Mouse (Mus musculus) retina, postnatal 1 day (tissue): ENCODE data around the gene Specc1.

Source experiments
- DNase-seq: peaks from one replicate; pipeline ENCODE4 v3.0.0-alpha.2; 2012

Specc1 gene

DNA sequence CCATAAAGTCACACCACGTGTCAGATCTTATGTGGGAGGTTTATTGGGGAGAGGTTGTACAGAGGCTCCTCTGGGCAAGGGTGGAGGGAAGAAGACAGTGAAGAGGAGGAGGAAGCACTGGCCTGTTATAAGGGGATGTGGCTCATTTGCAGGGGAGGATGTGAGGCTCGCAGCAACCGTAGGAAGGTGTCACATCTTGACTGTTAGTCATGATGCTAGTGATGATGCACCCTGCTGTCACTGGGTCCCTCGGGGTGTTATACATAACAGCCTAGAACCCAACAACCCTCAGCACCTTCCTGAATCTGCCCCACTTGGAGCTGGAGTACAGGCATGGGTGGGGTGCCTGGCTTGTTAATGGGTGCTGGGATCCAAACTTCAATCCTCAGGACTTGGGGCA is 94.9 kb downstream of the Specc1 start:
- no peak for DNase-seq

DNA sequence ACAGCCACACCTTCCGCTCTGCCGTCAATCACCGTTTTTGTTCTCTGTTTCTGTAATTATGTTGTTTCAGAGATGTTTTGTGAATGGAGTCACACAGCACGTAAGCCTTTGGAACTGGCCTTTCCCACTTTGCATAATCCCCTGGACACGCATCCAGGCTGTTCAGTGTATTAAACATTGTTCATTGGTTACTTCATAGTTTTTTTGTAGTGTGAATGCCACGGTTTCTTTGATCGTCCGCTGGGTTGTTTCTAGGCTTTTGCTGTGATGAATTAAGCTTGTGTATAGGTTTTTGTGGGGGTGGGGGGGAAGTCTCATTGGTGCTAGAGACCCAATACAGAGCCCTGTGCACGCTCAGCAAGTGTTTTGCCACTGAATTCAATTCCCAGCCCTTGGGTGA is 97.4 kb downstream of the Specc1 start:
- no peak for DNase-seq

DNA sequence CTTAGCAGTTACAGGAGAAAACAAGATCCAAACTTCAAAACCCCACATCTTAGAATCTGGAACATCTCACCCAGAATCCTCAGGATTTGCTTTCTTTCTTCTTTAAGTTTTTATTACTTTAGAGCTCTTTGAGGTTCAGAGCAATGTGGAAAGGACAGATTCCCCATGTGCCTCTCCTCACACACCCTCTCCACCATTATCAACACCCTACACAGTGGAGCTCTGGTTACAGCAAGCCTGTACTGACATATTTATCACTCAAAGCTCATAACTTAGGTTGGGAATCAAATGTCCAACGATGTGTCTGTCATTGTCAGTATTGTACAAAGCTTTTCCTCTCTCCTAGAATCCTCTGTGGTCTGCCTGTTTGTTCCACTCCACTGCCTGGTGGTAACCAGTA is 108.0 kb downstream of the Specc1 start:
- DNase-seq, result no peak

DNA sequence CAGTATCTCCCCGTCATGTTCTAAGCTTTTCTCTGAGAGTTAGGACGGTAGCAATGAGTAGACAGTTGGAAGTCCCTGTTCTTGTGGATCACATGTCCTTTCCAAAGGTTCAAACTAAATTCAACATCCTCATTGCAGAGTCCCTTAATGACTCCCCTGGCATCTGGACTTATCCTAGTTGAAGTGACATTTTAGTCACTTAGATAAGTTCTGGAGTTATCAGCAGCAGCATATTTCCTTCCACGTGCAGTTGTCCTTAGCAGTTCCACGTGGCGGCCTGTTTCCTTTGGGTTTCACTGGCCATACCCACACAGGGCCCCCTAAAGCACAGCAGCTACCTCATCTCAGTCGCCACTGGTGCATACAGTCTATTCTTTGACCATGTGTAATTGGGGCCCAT is 109.1 kb downstream of the Specc1 start:
- peak; percentile 13 for DNase-seq

DNA sequence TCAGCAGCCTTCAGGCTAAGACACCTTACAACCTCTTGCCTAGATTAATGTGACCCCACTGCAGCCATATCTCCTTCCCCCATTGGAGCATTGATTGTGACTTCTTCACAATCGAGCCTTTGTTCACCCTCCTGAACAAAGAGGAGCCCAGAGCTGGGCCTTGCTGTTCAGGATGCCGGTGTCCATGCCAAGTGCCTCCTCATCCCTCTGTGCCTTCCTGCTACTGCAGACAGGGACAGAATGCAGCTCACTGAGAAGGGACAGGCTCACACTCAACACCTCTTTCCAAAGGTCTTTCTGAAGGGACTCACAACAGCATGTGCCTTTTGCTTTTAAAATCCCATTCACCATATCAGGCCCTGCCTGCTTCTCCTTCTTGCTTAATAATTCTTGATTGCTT is 113.0 kb downstream of the Specc1 start:
- peak; percentile 26 for DNase-seq

DNA sequence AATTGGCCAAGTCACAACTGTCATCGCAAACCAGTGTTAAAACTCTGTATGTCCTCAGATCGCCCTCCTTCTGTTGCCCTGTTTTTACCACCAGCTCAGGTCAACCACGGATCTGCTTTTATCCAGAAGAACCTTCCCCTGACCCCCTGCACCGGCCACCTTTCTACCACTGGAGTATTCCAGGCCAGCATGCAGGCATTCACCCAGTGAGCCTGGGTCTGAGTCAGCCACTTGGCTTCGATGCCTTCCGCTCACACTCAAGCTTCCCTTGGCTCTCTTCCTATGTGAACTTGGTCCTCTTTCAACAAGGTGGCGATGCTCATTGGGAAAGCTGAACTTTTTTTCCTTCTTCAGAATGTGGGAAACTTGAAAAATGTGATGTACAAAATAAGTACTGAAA is 113.6 kb downstream of the Specc1 start:
- no peak for DNase-seq

DNA sequence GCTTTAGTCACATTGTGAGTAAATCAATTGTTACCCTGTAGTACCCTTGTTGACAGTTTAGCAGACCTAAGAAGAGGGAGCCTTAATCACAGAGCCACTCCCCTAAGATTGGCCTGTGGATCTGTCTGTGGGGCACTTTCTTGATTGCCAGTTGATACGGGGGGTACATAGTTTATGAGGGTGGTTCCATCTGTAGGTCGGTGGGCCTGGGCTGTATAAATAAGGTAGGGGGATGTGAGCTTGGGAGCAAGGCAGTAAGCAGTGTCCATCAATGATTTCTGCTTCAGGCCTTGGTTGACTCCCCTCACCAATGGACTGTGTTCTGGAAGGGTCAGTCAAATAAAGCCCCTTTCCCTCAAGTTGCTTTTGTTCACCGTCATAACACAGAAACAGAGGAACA is 115.8 kb downstream of the Specc1 start:
- no peak for DNase-seq

DNA sequence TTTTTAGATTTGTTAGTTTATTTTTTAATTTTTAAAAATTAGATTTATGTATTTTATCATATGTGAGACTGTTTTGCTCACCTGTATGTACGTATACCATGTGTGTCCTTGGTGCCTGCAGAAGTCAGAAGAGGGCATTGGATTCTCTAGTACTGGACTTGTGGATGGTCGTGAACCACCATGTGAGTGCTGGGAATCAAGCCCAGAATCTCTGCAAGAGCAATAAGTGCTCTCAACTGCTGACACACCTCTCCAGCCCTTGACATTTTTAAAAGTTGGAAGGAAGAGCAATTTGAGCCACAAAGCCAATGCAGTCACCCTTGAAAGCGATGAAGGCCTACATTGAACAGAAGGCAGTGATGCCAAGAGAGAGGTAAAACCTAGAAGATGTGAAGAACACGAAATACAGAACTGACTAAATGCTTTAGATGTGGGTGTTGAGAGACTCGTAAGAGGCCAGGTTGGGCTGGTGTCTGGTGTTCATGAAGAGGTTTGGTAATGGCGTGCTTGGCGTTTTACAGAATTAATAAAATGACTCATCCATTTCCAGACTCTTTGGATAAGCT is 117.1 kb downstream of the Specc1 start:
- no peak for DNase-seq

DNA sequence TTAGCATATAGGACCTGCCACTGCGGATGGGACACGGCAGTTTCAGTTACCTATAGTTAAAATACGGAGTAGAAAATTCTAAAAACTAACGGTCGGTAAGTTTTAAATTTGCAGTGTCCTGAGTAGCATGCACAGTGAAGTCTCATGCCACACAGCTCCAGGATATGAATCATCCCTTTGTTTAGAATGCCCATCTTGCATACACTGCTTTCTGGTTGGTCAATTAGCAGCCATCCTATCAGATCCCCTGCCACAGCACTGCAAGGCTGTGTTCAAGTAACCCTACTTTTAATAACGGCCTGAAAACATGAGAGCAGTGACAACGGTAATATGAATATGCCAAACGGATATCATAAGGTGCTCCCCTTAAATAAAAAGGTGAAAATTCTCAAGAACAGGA is 118.0 kb downstream of the Specc1 start:
- DNase-seq, result no peak

DNA sequence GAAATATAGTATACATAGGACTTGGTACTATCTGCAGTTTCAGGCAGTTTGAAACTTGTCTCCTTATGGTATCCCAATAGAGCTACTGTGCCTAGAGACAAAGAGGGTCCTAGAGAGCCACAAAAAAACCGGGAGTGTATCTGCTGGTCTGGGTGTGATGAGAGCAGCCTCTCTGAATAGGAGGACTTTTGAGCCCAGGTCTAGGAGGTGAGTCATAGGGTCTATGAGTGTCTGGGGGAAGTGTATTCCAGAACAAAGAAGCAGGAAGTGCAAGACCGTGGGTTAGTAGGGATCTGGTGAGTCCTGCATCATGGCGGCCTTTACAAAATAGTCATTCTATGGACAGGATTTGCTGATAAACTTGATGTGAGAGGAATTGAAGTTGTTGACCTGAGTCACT is 118.5 kb downstream of the Specc1 start:
- no peak for DNase-seq

DNA sequence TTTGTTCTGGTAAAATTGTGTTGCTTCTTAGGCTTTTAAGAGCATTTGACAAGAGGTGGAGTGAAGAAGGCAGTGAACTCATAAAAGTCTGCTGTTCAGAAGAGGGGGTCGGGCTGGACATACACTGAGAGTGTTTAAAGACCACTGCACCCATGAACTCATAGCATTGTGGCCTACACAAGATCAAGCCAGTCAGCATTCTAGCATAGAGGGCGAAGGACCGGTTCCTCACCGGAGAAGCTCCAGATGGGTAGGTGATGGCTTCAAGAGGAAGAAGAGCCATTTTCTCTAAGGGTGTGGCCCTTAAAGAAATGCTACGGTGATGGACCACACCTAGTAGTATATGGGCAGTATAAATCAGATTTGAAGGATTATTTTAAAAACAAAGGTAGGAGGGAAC is 119.0 kb downstream of the Specc1 start:
- DNase-seq, result no peak

DNA sequence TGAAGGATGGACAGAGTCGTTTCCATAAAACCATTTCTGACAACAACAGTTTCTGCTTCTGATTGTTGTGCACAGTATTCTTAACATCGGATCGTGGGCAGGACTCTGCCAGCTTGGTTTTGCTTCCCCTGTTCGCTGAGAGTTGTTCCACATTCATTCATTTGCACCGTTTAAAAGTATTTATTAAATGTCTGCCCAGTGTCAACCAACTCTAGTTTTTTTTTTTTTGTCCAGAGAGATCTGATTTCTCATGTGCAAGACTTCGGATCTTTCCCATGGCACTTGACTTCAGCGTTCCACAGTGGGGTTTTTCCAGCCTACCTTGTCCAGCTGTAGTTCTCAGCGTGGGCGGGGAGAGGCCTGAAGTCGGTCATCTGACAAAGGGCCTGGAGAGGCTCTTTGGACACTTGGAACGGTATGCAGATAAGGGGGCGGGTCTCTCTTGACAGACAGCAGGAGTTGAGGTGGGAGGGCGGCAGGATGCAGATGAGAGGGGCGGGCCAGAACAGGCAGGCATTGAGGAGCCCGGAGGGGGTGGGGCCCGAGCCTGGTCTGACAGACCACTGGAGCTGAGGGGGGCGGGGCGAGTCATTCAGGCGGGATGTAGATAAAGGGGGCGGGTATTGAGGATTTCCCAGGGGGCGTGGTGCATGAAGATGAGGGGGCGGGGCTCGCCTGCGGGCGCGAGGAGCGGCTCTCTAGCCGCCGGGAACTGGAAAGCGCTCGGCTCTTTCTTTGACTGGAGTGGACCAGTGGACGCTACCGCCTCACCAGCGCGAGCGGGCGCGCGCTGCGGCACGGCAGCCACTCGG is 120.0 kb downstream of the Specc1 start:
- DNase-seq, result peak; percentile 100

DNA sequence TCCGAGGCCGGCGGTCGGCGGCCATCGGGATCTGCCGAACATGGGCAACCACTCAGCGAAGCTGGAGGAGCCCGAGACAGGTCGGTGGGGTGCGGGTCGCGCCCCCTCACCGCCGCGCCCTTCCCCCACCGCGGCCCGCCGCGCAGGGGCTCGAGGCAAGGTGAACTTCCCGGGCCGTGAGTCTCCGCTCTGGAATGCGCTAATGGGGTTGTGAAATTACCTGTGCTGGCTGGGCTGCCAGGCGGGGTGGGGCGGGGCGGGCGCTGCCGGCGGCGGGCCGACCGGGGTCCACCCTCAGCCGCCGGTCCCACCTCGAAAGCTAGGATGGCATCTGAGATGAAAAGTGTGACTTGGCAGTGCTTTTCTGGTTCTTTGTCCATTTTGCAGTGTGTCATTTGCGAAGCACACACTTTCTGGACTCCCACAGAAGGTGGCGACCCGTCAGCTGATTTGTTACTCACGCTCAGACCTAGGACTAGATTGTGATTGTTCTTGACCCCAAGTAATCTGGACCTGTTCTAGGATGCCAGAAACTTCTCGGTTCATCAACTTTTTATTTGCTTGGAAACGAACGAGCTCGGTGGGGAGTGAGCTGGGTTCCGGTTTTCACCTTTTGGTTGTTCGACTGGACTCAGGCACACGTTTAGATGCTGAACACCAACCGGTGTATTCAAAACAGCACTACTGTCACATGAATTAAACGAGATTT is 120.7 kb downstream of the Specc1 start:
- DNase-seq, result no peak

DNA sequence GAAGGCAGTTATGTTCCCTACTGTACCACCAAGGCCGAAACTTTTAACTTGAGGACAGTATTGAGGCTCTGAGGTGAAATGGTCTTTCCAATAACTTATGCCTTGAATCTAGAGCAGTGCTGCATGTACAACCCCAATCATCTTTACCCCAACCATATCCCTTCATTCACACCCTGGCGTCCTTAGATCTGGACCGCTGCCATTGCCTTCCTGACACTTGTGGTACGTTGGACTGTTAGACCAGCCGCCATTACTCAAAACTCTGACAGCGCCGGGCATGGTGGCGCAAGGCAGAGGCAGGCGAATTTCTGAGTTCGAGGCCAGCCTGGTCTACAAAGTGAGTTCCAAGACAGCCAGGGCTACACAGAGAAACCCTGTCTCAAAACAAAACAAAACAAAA is 121.8 kb downstream of the Specc1 start:
- DNase-seq, result no peak

DNA sequence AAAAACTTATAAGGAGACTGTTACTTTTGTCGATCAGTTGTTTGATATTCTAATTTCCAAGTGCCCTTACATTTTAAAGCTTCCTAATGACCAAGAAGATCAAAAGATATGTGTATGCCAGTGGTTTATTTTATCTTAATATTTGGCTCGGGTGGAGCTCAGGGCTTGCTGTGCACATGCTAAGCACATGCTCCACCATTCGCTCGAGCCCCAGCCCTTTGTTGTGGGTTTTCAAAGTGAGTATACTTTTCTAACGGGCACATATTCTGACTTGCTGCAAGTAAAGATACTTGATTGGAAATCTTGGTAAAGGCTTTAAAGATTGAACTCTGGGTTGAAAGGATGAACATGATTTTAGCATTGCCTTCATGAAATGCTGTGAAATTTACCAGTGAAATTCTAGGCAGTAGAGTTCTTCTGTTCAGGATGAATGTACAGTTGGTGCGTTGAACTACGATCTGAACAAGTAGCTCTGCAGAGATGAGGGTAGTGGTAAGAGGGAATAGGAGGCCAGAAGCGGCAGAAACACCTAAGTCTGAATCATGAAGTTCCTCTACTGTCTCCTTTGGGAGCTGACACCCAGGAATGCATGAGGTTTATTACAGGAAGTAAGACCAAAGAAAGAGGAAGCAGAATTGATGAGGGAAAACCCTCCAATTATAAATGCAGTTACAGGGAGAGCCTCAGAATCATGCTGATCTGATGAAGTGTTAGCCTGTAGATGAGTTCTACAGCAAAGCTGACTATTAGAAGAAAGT is 122.7 kb downstream of the Specc1 start:
- DNase-seq, result no peak

DNA sequence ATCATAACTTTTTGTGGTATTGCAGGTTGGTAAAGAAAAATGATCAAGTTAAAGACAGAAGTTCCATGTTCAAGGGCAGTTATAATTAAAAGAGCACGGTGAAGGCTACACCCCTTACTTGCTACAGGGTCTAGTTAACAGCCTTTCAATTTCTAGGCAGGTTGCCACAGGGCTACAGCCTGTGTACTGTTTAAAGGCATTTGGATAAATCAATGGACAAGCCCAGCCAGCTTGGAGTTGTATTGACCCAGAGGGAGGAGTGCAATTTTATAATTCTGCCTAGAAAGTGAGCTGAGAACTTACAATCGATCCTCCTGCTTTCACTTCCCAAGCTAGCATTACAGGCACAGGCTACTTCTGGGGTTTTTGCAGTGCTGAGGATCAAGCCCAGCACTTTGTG is 123.9 kb downstream of the Specc1 start:
- no peak for DNase-seq

DNA sequence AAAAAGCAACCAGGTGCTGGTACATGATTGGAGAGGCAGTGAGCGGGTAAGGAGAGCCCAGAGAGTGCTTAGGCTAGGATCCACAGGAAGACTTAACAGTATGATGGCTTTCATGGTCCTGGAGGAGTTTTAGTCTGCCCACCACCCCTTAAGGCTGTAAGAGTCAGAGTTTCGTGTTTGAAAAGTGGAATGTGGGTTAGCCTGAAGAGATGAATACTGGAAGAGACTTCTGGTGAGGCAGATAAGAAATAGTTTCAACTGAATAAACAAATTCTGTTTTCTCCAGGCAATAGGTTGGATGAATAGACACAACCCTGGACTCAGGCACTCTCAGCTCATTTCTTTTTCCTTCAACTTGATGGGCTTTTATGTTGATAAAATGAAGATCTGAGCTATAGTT is 130.1 kb downstream of the Specc1 start:
- DNase-seq, result no peak

DNA sequence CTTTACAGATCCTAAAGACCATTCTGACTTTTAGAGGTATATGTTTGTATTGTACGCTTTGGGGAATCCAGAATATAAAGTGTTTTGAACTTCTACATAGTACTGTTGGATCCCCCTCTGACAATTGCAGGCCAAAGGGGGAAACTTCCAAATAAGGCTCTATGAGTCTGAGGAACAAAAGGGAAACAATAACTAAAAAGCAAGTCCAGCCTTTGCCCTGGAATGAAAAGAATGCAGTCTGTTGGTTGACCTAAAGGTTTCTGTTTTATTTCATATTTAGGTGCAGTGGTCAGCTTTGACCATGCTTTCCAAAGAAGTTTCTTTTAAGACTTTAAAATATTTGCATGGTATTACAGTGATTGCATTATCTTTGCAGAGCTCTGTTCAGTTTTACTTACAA is 130.5 kb downstream of the Specc1 start:
- DNase-seq, result no peak

DNA sequence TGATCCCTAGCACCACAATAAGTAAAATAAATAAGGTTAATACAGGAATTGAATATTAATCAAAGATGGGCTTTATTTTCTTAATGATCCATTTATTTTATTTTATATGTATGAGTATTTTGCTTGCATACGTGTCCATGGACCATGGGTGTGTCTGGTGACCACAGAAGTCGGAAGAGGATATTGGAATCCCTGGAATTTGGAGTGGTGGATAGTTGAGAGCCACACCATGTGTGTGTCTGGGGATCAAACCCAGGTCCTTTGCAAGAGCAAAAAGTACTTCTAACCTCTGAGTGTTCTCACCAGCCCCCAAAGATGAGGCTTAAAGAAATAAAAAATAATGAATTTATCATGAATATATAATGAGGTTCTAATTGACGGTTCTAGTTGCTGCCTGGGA is 132.1 kb downstream of the Specc1 start:
- no peak for DNase-seq

DNA sequence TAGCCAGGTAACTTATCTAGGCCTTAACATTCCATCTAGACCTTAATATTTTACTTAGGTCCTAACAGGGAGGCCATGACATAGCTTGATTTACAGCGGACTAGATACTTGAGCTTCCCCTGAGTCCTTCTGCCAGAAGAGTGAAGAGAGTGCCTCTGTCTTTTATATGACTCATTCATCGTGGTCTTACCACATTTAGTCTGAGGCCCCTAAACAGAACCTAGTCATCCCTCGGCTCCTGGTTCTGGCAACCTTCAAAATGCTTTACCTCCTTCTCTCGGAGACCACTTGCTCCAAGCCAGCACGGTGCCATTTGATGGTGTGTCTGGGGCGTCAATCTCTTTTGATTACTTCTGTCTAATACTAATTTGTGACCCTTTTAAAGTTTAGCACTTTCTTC is 133.8 kb downstream of the Specc1 start:
- no peak for DNase-seq

DNA sequence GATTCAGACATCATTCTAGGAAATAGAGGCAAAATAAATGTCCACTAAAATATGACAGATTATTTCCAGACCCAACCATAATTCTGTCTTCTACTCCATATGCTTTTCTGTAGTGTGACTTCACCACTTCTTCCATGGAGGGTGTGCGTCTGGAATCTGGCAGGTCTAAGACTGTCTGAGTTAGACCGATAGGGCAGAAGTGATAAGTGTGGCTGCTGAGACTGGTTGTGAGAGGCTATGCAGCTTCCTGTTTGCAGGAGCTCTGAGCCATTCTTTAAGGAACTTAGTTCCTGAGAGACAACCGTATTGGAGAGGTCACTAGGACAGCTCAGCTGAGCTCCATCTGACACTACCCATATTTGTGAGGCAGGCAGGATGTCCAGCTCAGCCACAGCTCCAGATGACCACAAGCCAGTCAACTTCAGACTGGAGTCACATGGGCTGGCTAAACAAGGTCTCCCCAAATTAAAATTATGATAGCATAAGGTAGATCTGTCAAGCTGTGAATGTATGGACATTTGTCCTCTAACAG is 146.9 kb downstream of the Specc1 start:
- no peak for DNase-seq

DNA sequence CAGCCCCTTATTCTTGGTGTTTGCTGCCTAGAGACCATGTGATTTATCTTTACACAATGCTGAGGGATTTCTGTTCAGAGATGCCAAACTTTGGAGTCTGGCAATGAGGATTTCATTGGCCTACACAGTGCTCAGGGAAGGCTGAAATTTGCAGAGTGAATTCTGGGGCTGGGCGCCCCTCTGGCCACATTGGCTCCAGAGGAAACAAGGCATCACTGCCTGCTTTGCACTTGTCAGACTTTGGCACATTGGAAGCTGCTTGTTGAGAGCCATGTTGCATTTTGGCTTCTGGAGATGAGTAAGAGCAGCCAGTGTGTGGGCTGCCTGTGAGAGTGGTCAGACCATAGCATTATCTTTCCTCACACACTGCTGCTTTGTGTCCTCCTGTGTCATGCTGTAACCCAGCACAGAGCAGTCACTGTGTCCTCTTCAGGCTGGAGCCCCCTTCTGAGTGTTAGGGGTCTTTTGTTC is 149.9 kb downstream of the Specc1 start:
- DNase-seq, result peak; percentile 25

DNA sequence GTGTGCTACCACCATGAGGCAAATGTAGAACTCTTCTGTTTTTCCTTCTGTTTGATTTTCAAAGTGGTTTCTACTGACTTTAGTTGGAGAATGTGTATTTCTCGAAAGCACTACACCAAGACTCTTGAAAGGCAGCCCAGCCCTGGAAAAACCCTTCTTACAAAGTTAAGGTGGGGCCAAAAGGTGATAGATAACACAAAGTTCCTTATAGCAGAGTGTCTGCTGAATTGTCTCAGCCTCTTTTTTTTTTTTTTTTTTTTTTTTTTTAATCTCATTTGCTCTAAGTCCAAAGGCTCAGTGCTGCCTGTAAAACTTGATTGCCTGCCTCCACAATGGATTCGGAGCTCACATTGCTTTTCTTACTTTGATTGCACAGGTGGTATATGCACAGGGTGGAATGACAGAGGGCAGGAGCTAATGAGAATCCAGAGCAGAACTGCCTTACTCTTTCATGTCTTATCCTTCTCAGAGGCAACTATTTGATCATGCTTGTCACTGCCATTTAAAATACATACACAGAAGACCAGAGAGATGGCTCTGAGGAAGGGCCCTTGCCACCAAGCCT is 150.8 kb downstream of the Specc1 start:
- DNase-seq, result no peak
